Mouse (Mus musculus) forebrain, embryonic 11.5 days (tissue): ENCODE data around the gene Pilra. TPM values are rescaled to one million over a fixed set of nuclear protein-coding genes. Genes with fewer than 3 reads are reported as not detected.

Experiments
- ATAC-seq: fragments of 200-750 bp; cut with Nextera tagmentation; replicated peaks from 2 replicates; pipeline ENCODE4 v1.8.0; 2017; ENCODE audit warnings: moderate TSS enrichment; ENCODE audit not compliant: low FRiP score
- DNase-seq: peaks from one replicate; pipeline ENCODE4 v3.0.0-alpha.2; 2017; ENCODE audit warnings: low spot score
- H3K27ac ChIP-seq: fragments of 300-500 bp; sonication (generic); 2 replicates; pipeline ENCODE4 v1.5.1; 2014; ENCODE audit warnings: low read depth, low read length
- H3K27me3 ChIP-seq: fragments of 300-500 bp; sonication (generic); 2 replicates; pipeline ENCODE4 v1.6.1; 2014; ENCODE audit warnings: mild to moderate bottlenecking, low read length, mixed read lengths; ENCODE audit not compliant: control insufficient read depth, insufficient read depth
- H3K36me3 ChIP-seq: fragments of 300-500 bp; sonication (generic); 2 replicates; pipeline ENCODE4 v1.6.1; 2014; ENCODE audit warnings: mild to moderate bottlenecking, low read length, moderate library complexity, mixed read lengths; ENCODE audit not compliant: control insufficient read depth, insufficient read depth
- H3K4me1 ChIP-seq: fragments of 300-500 bp; sonication (generic); replicated peaks from 2 replicates; pipeline ENCODE4 v1.6.1; 2014; ENCODE audit warnings: low read length, mixed read lengths; ENCODE audit not compliant: control insufficient read depth, insufficient read depth
- H3K4me2 ChIP-seq: fragments of 300-500 bp; sonication (generic); 2 replicates; pipeline ENCODE4 v1.6.1; 2014; ENCODE audit warnings: low read depth, mild to moderate bottlenecking, low read length, moderate library complexity, mixed read lengths; ENCODE audit not compliant: severe bottlenecking
- H3K4me3 ChIP-seq: fragments of 300-500 bp; sonication (generic); 2 replicates; pipeline ENCODE4 v1.5.1; 2014; ENCODE audit warnings: low read depth, low read length
- H3K9ac ChIP-seq: fragments of 300-500 bp; sonication (generic); 2 replicates; pipeline ENCODE4 v1.6.1; 2014; ENCODE audit warnings: low read length
- H3K9me3 ChIP-seq: fragments of 300-500 bp; sonication (generic); 2 replicates; pipeline ENCODE4 v1.6.1; 2016; ENCODE audit warnings: low read length, mixed read lengths; ENCODE audit not compliant: control insufficient read depth
- WGBS: fragments of 180-500 bp; shearing (Covaris S2); extraction: QIAGEN DNeasy Blood & Tissue Kit; methylation state at CpG from one replicate; pipeline ENCODE4 v1.1.7; 2014; 5-methylcytosine and 5-hydroxymethylcytosine counted together
- polyA plus RNA-seq: library from polyadenylated mRNA; unstranded; fragments of >200 nt; fragmentation: Nextera tagmentation; extraction: Ambion mirVana; gene quantifications from 2 replicates; pipeline ENCODE4 v1.2.1, GENCODE M21; 2014

Pilra gene
- polyA plus RNA-seq, 1 experiment from 2014 or later = 0.13 TPM

- Histone ChIP-seq H3K4me1 (peaks cover 18% of the 10 kb centered on the region), H3K4me3 (peak within 1 kb of the TSS; percentile 98), H3K4me2 (peak within 1 kb of the TSS; percentile 92), H3K9me3 (no peaks in the 10 kb centered on the region), H3K36me3 (peaks cover 20% of the 10 kb centered on the region), H3K9ac (peak within 1 kb of the TSS; percentile 91), H3K27ac (peak within 1 kb of the TSS; percentile 87), H3K27me3 (no peaks in the 10 kb centered on the region)
- peak; percentile 96 for ATAC-seq
- WGBS = under 1% methylated on average over 31 of the region's 31 CpGs
- peak; percentile 97 for DNase-seq
Measured at GRCm38 (mm10) chr5:137778635-137779034, 57.4 kb downstream of the Pilra start, which contains the start of gene Ppp1r35. TSS of gene Ppp1r35 (plus strand) at chr5:137778849.

- Histone ChIP-seq H3K4me3 (no peak overlapping the region), H3K36me3 (peaks cover 17% of the 10 kb centered on the region), H3K9ac (no peak overlapping the region), H3K27me3 (no peaks in the 10 kb centered on the region), H3K4me1 (peaks cover 14% of the 10 kb centered on the region; the same call in 1 of the 2 replicates), H3K27ac (no peak overlapping the region), H3K4me2 (no peak overlapping the region), H3K9me3 (no peaks in the 10 kb centered on the region)
- 91% methylated on average over 7 of the region's 7 CpGs for WGBS
- ATAC-seq (no peak), DNase-seq (no peak)
Measured at GRCm38 (mm10) chr5:137777267-137777845, 58.7 kb downstream of the Pilra start.

- DNase-seq = peak; percentile 46
- peaks cover 8% of the 10 kb centered on the region; the same call in 1 of the 2 replicates for H3K4me1 ChIP-seq
- no peak overlapping the region for H3K27ac ChIP-seq
- 56% methylated on average over 5 of the region's 5 CpGs for WGBS
- no peaks in the 10 kb centered on the region for H3K27me3 ChIP-seq
- no peak overlapping the region for H3K4me2 ChIP-seq
- H3K4me3 ChIP-seq = no peak overlapping the region
- H3K9me3 ChIP-seq = no peaks in the 10 kb centered on the region
- H3K9ac ChIP-seq = no peak overlapping the region
- ATAC-seq = no peak
- peaks cover 8% of the 10 kb centered on the region; the same call in 1 of the 2 replicates for H3K36me3 ChIP-seq
Measured at GRCm38 (mm10) chr5:137776408-137776918, 59.6 kb downstream of the Pilra start.

DNA sequence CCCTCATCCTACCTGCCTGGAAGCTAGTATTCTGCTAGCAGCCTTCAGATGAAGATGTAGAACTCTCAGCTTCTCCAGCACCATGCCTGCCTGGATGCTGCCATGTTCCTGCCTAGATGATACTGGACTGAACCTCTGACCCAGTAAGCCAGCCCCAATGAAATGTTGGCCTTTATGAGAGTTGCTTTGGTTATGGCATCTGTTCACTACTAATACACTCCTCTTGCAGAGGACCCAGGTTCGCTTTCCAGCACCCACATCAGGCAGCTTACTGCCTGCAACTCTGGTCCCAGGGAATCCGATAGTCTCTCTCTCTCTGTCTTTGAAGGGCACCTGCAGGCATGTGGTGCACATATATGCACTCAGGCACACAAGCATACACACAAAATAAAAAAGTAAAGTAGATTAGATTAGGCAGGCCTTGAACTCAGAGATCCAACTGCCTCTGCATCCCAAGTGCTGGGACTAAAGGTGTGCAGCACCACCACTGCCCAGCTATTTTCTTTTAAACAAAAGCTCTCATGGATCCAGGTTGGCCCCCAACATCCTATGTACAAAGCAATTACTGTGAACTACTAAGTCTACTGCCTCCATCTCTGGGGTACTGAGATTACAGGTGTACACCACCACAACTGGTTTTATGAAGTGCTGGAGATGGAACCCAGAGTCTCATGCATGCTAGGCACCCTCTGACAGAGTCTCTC, 60.3 kb downstream of the Pilra start:
- no peak overlapping the region for H3K9ac ChIP-seq
- no peak overlapping the region for H3K4me3 ChIP-seq
- DNase-seq = peak; percentile 37
- H3K27me3 ChIP-seq = no peaks in the 10 kb centered on the region
- H3K4me2 ChIP-seq = no peak overlapping the region
- no peaks in the 10 kb centered on the region for H3K9me3 ChIP-seq
- peaks cover 4% of the 10 kb centered on the region; the same call in 1 of the 2 replicates for H3K36me3 ChIP-seq
- no peak overlapping the region for H3K27ac ChIP-seq
- 90% methylated on average over 2 of the region's 2 CpGs for WGBS
- ATAC-seq = no peak
- peaks cover 8% of the 10 kb centered on the region; the same call in 1 of the 2 replicates for H3K4me1 ChIP-seq

- no peak overlapping the region for H3K4me3 ChIP-seq
- ATAC-seq = no peak
- DNase-seq = peak; percentile 21
- no peaks in the 10 kb centered on the region for H3K27me3 ChIP-seq
- no peaks in the 10 kb centered on the region for H3K4me1 ChIP-seq
- H3K27ac ChIP-seq = no peak overlapping the region
- H3K9ac ChIP-seq = no peak overlapping the region
- no peaks in the 10 kb centered on the region for H3K9me3 ChIP-seq
- no peaks in the 10 kb centered on the region for H3K36me3 ChIP-seq
- H3K4me2 ChIP-seq = no peak overlapping the region
Measured at GRCm38 (mm10) chr5:137772755-137773154, 63.3 kb downstream of the Pilra start.

Other genes starting within 250 kb of the Pilra start
- 20.3 and 22.8 TPM in 2 replicates for gene Mospd3, start 235.2 kb downstream of the Pilra start, polyA plus RNA-seq
- gene Pcolce, start 222.5 kb downstream of the Pilra start, polyA plus RNA-seq = 54.8 and 63.0 TPM in 2 replicates
- 0.12 and 0.17 TPM in 2 replicates for gene Fbxo24, start 207.3 kb downstream of the Pilra start, polyA plus RNA-seq
- 29.8 and 38.0 TPM in 2 replicates for gene Lrch4, start 207.2 kb downstream of the Pilra start, polyA plus RNA-seq
- 9.9 and 15.3 TPM in 2 replicates for gene Gm20605, start 207.1 kb downstream of the Pilra start, polyA plus RNA-seq
- gene Sap25, start 194.9 kb downstream of the Pilra start, polyA plus RNA-seq = 9.3 and 10.7 TPM in 2 replicates
- gene Irs3, start 190.6 kb downstream of the Pilra start, polyA plus RNA-seq = 0.25 TPM in 1 of 2 replicates, not detected in the other
- gene Agfg2, start 151.6 kb downstream of the Pilra start, polyA plus RNA-seq = 23.5 and 26.0 TPM in 2 replicates
- gene Nyap1, start 94.7 kb downstream of the Pilra start, polyA plus RNA-seq = 3.8 and 4.4 TPM in 2 replicates
- gene Tsc22d4, start 90.6 kb downstream of the Pilra start, polyA plus RNA-seq = 81.1 and 83.5 TPM in 2 replicates
- gene Ppp1r35, start 57.4 kb downstream of the Pilra start, polyA plus RNA-seq = 72.8 and 77.9 TPM in 2 replicates
- gene Mepce, start 48.6 kb downstream of the Pilra start, polyA plus RNA-seq = 11.9 and 12.4 TPM in 2 replicates
- 18.1 and 21.2 TPM in 2 replicates for gene Zcwpw1, start 48.5 kb downstream of the Pilra start, polyA plus RNA-seq
- gene Pilrb1, start 21.8 kb upstream of the Pilra start, polyA plus RNA-seq = not detected in 2 replicates
- gene Pilrb2, start 35.5 kb upstream of the Pilra start, polyA plus RNA-seq = not detected in 2 replicates
- not detected in 2 replicates for gene Cyp3a13, start 85.3 kb upstream of the Pilra start, polyA plus RNA-seq
- gene Gjc3, start 126.8 kb upstream of the Pilra start, polyA plus RNA-seq = not detected in 2 replicates
- not detected in 2 replicates for gene Azgp1, start 145.2 kb upstream of the Pilra start, polyA plus RNA-seq
- not detected in 2 replicates for gene Smok3a, start 185.0 kb upstream of the Pilra start, polyA plus RNA-seq
- not detected in 2 replicates for gene Smok3b, start 185.1 kb upstream of the Pilra start, polyA plus RNA-seq
- not detected in 2 replicates for gene Smok3c, start 216.9 kb upstream of the Pilra start, polyA plus RNA-seq
- gene Zkscan1, start 248.8 kb upstream of the Pilra start, polyA plus RNA-seq = 34.0 and 34.2 TPM in 2 replicates